Mouse (Mus musculus): ENCODE data around the gene Dgkq. TPM values are rescaled to one million over a fixed set of nuclear protein-coding genes. Genes with fewer than 3 reads are reported as not detected.
A peak's percentile ranks its signal among the peaks of the same experiment; 100 is the strongest.

Dgkq gene
- polyA plus RNA-seq, 1 experiment from 2014 or later, result 13.9 TPM

- Histone ChIP-seq H3K27me3 (ENCODE audit: control insufficient read depth, insufficient read depth, low read length) (no peaks in the 10 kb centered on the region), H3K9ac (ENCODE audit: low read length) (peak overlapping the region; percentile 95), H3K36me3 (ENCODE audit: control insufficient read depth, insufficient read depth, low read length) (no peaks in the 10 kb centered on the region), H3K4me2 (ENCODE audit: low read depth, low read length, severe bottlenecking) (peak overlapping the region; percentile 88), H3K4me1 (replicated peaks; ENCODE audit: control insufficient read depth, insufficient read depth, low read length) (peaks cover 4% of the 10 kb centered on the region; the same call in 1 of the 2 replicates), H3K27ac (ENCODE audit: low read depth, low read length) (peak overlapping the region; percentile 46; the same call in 1 of the 2 replicates), H3K9me3 (ENCODE audit: control insufficient read depth, low read length) (no peaks in the 10 kb centered on the region), H3K4me3 (ENCODE audit: low read depth, low read length) (peak overlapping the region; percentile 87)
- no peak for DNase-seq (ENCODE audit: low spot score)
- ATAC-seq (replicated peaks; ENCODE audit: low FRiP score), result peak; percentile 85
- 3% methylated on average over 32 of the region's 32 CpGs for WGBS
Measured at GRCm38 (mm10) chr5:108628891-108629633, 40.4 kb downstream of the Dgkq start.

- Histone ChIP-seq H3K36me3 (ENCODE audit: control insufficient read depth, insufficient read depth, low read length) (peaks cover 7% of the 10 kb centered on the region; the same call in 1 of the 2 replicates), H3K9me3 (ENCODE audit: control insufficient read depth, low read length) (no peaks in the 10 kb centered on the region), H3K4me3 (ENCODE audit: low read depth, low read length) (no peak overlapping the region), H3K9ac (ENCODE audit: low read length) (no peak overlapping the region), H3K4me2 (ENCODE audit: low read depth, low read length, severe bottlenecking) (no peak overlapping the region), H3K4me1 (replicated peaks; ENCODE audit: control insufficient read depth, insufficient read depth, low read length) (peaks cover 4% of the 10 kb centered on the region; the same call in 1 of the 2 replicates), H3K27ac (ENCODE audit: low read depth, low read length) (no peak overlapping the region), H3K27me3 (ENCODE audit: control insufficient read depth, insufficient read depth, low read length) (no peaks in the 10 kb centered on the region)
- DNase-seq (ENCODE audit: low spot score), result no peak
- 85% methylated on average over 4 of the region's 4 CpGs for WGBS
- ATAC-seq (replicated peaks; ENCODE audit: low FRiP score), result no peak
Measured at GRCm38 (mm10) chr5:108626050-108626660, 43.3 kb downstream of the Dgkq start.

GRCm38 (mm10) chr5:108621870-108622269, 47.6 kb downstream of the Dgkq start:
- WGBS, result 92% methylated on average over 2 of the region's 2 CpGs
- Histone ChIP-seq H3K27me3 (ENCODE audit: control insufficient read depth, insufficient read depth, low read length) (no peaks in the 10 kb centered on the region), H3K4me3 (ENCODE audit: low read depth, low read length) (no peak overlapping the region), H3K27ac (ENCODE audit: low read depth, low read length) (no peak overlapping the region), H3K4me2 (ENCODE audit: low read depth, low read length, severe bottlenecking) (no peak overlapping the region), H3K9me3 (ENCODE audit: control insufficient read depth, low read length) (no peaks in the 10 kb centered on the region), H3K4me1 (replicated peaks; ENCODE audit: control insufficient read depth, insufficient read depth, low read length) (no peaks in the 10 kb centered on the region), H3K36me3 (ENCODE audit: control insufficient read depth, insufficient read depth, low read length) (peaks cover 7% of the 10 kb centered on the region), H3K9ac (ENCODE audit: low read length) (no peak overlapping the region)
- DNase-seq (ENCODE audit: low spot score), result no peak
- no peak for ATAC-seq (replicated peaks; ENCODE audit: low FRiP score)

- 97% methylated on average over 1 of the region's 1 CpGs for WGBS
- Histone ChIP-seq H3K27ac (ENCODE audit: low read depth, low read length) (no peak overlapping the region), H3K27me3 (ENCODE audit: control insufficient read depth, insufficient read depth, low read length) (no peaks in the 10 kb centered on the region), H3K9me3 (ENCODE audit: control insufficient read depth, low read length) (no peaks in the 10 kb centered on the region), H3K9ac (ENCODE audit: low read length) (no peak overlapping the region), H3K4me3 (ENCODE audit: low read depth, low read length) (no peak overlapping the region), H3K4me1 (replicated peaks; ENCODE audit: control insufficient read depth, insufficient read depth, low read length) (no peaks in the 10 kb centered on the region), H3K4me2 (ENCODE audit: low read depth, low read length, severe bottlenecking) (no peak overlapping the region), H3K36me3 (ENCODE audit: control insufficient read depth, insufficient read depth, low read length) (peaks cover 25% of the 10 kb centered on the region; the same call in 1 of the 2 replicates)
- no peak for DNase-seq (ENCODE audit: low spot score)
- no peak for ATAC-seq (replicated peaks; ENCODE audit: low FRiP score)
Measured at GRCm38 (mm10) chr5:108610426-108610825, 59.0 kb downstream of the Dgkq start.

GRCm38 (mm10) chr5:108602537-108602936, 66.9 kb downstream of the Dgkq start:
- H3K4me2 ChIP-seq (ENCODE audit: low read depth, low read length, severe bottlenecking), result no peak overlapping the region
- ATAC-seq (replicated peaks; ENCODE audit: low FRiP score), result no peak
- H3K27ac ChIP-seq (ENCODE audit: low read depth, low read length), result no peak overlapping the region
- H3K27me3 ChIP-seq (ENCODE audit: control insufficient read depth, insufficient read depth, low read length), result no peaks in the 10 kb centered on the region
- peaks cover 24% of the 10 kb centered on the region; the same call in 1 of the 2 replicates for H3K36me3 ChIP-seq (ENCODE audit: control insufficient read depth, insufficient read depth, low read length)
- WGBS, result 97% methylated on average over 9 of the region's 9 CpGs
- H3K4me1 ChIP-seq (replicated peaks; ENCODE audit: control insufficient read depth, insufficient read depth, low read length), result no peaks in the 10 kb centered on the region
- DNase-seq (ENCODE audit: low spot score), result no peak
- H3K9me3 ChIP-seq (ENCODE audit: control insufficient read depth, low read length), result no peaks in the 10 kb centered on the region
- H3K4me3 ChIP-seq (ENCODE audit: low read depth, low read length), result no peak overlapping the region
- no peak overlapping the region for H3K9ac ChIP-seq (ENCODE audit: low read length)

- Histone ChIP-seq H3K9me3 (ENCODE audit: control insufficient read depth, low read length) (no peaks in the 10 kb centered on the region), H3K27me3 (ENCODE audit: control insufficient read depth, insufficient read depth, low read length) (no peaks in the 10 kb centered on the region), H3K4me1 (replicated peaks; ENCODE audit: control insufficient read depth, insufficient read depth, low read length) (no peaks in the 10 kb centered on the region), H3K4me3 (ENCODE audit: low read depth, low read length) (no peak overlapping the region), H3K9ac (ENCODE audit: low read length) (no peak overlapping the region), H3K36me3 (ENCODE audit: control insufficient read depth, insufficient read depth, low read length) (peaks cover 23% of the 10 kb centered on the region), H3K27ac (ENCODE audit: low read depth, low read length) (no peak overlapping the region), H3K4me2 (ENCODE audit: low read depth, low read length, severe bottlenecking) (no peak overlapping the region)
- no peak for ATAC-seq (replicated peaks; ENCODE audit: low FRiP score)
- 82% methylated on average over 1 of the region's 1 CpGs for WGBS
- no peak for DNase-seq (ENCODE audit: low spot score)
Measured at GRCm38 (mm10) chr5:108599923-108600322, 69.5 kb downstream of the Dgkq start.

Other genes with a start within 250 kb of the Dgkq start
- 354 and 397 TPM in 2 replicates for gene Atp5k, start 235.2 kb downstream of the Dgkq start, polyA plus RNA-seq (2014; fragmentation: Nextera tagmentation; extraction: Ambion mirVana)
- gene Mfsd7a, start 220.8 kb downstream of the Dgkq start, polyA plus RNA-seq (2014; fragmentation: Nextera tagmentation; extraction: Ambion mirVana), result 0.13 and 0.16 TPM in 2 replicates
- gene Pcgf3, start 208.4 kb downstream of the Dgkq start, polyA plus RNA-seq (2014; fragmentation: Nextera tagmentation; extraction: Ambion mirVana), result 30.4 and 32.9 TPM in 2 replicates
- 5.3 and 5.7 TPM in 2 replicates for gene Cplx1, start 119.6 kb downstream of the Dgkq start, polyA plus RNA-seq (2014; fragmentation: Nextera tagmentation; extraction: Ambion mirVana)
- gene Gak, start 39.9 kb downstream of the Dgkq start, polyA plus RNA-seq (2014; fragmentation: Nextera tagmentation; extraction: Ambion mirVana), result 51.2 and 57.1 TPM in 2 replicates
- gene Tmem175, start 39.9 kb downstream of the Dgkq start, polyA plus RNA-seq (2014; fragmentation: Nextera tagmentation; extraction: Ambion mirVana), result 19.4 and 22.2 TPM in 2 replicates
- gene Idua, start 9.3 kb downstream of the Dgkq start, polyA plus RNA-seq (2014; fragmentation: Nextera tagmentation; extraction: Ambion mirVana), result 11.5 and 11.6 TPM in 2 replicates
- 1.1 and 1.5 TPM in 2 replicates for gene Slc26a1, start 5.9 kb upstream of the Dgkq start, polyA plus RNA-seq (2014; fragmentation: Nextera tagmentation; extraction: Ambion mirVana)
- gene Fgfrl1, start 22.7 kb upstream of the Dgkq start, polyA plus RNA-seq (2014; fragmentation: Nextera tagmentation; extraction: Ambion mirVana), result 22.0 and 24.5 TPM in 2 replicates
- 0.95 and 2.2 TPM in 2 replicates for gene Rnf212, start 105.3 kb upstream of the Dgkq start, polyA plus RNA-seq (2014; fragmentation: Nextera tagmentation; extraction: Ambion mirVana)
- gene Tmed11, start 125.7 kb upstream of the Dgkq start, polyA plus RNA-seq (2014; fragmentation: Nextera tagmentation; extraction: Ambion mirVana), result not detected in 2 replicates
- not detected in 2 replicates for gene Vmn2r8, start 139.2 kb upstream of the Dgkq start, polyA plus RNA-seq (2014; fragmentation: Nextera tagmentation; extraction: Ambion mirVana)
- not detected in 2 replicates for gene Vmn2r9, start 182.9 kb upstream of the Dgkq start, polyA plus RNA-seq (2014; fragmentation: Nextera tagmentation; extraction: Ambion mirVana)